Mouse (Mus musculus) spleen, adult 2 months (tissue): ENCODE results near the gene Mmp14. TPM values are rescaled to one million over a fixed set of nuclear protein-coding genes. Genes with fewer than 3 reads are reported as not detected.

ENCODE experiments used
- DNase-seq, 2 experiments: peaks; one replicate each; pipeline versions ENCODE4 v3.0.0 to v3.0.0-alpha.2; 2012 to 2021; ENCODE audit warnings: low spot score in 2 of 2, low read depth in 1 of 2
- H3K27ac ChIP-seq: fragments of 200-500 bp; 2 replicates; pipeline ENCODE4 v1.5.1; 2012; ENCODE audit warnings: low read length, inconsistent platforms; ENCODE audit not compliant: insufficient read depth
- H3K27me3 ChIP-seq: fragments of 200-500 bp; 2 replicates; pipeline ENCODE4 v1.6.1; 2012; ENCODE audit warnings: mild to moderate bottlenecking, moderate library complexity, low read length, inconsistent platforms; ENCODE audit not compliant: control insufficient read depth, insufficient read depth
- H3K36me3 ChIP-seq: fragments of 200-500 bp; 2 replicates; pipeline ENCODE4 v1.6.1; 2012; ENCODE audit warnings: mild to moderate bottlenecking, low read length, inconsistent platforms; ENCODE audit not compliant: control insufficient read depth, insufficient read depth
- H3K4me1 ChIP-seq: fragments of 200-500 bp; 2 replicates; pipeline ENCODE4 v1.6.1; 2011; ENCODE audit warnings: inconsistent platforms; ENCODE audit not compliant: control insufficient read depth, insufficient read depth, insufficient read length
- H3K4me3 ChIP-seq: fragments of 200-500 bp; 2 replicates; pipeline ENCODE4 v1.5.1; 2011; ENCODE audit warnings: mild to moderate bottlenecking, inconsistent platforms; ENCODE audit not compliant: insufficient read depth, insufficient read length; ENCODE audit errors: extremely low read depth
- CTCF ChIP-seq: fragments of 200-500 bp; IDR thresholded peaks from 2 replicates; pipeline ENCODE4 v1.5.1; 2011; ENCODE audit warnings: mild to moderate bottlenecking, inconsistent platforms; ENCODE audit not compliant: insufficient read depth, insufficient read length, insufficient replicate concordance; ENCODE audit errors: extremely low read depth
- POLR2A ChIP-seq: fragments of 200-500 bp; IDR thresholded peaks from 2 replicates; pipeline ENCODE4 v1.6.1; 2011; ENCODE audit warnings: low read depth, low read length, inconsistent platforms
- WGBS: fragments of 180-500 bp; shearing (Covaris S2); methylation state at CpG from one replicate; pipeline ENCODE4 v1.1.7; 2018; 5-methylcytosine and 5-hydroxymethylcytosine counted together
- polyA plus RNA-seq: library from polyadenylated mRNA; depleted of rRNA; stranded (reverse); fragments of >200 nt; gene quantifications from 2 replicates; pipeline ENCODE4 v1.2.3, GENCODE M21; 2012

Mmp14 gene
- polyA plus RNA-seq, 1 experiment = 42.0 TPM

- WGBS = 93% methylated on average over 3 of the region's 3 CpGs
- Histone ChIP-seq H3K4me1 (peaks cover 4% of the 10 kb centered on the region; the same call in 1 of the 2 replicates), H3K27ac (no peak overlapping the region), H3K4me3 (no peak overlapping the region), H3K36me3 (no peaks in the 10 kb centered on the region), H3K27me3 (no peaks in the 10 kb centered on the region)
- TF ChIP-seq CTCF (no peak), POLR2A (no peak)
- DNase-seq = no peak
These were observed 29.7 kb upstream of the Mmp14 start for GRCm38 (mm10) chr14:54401723-54402122.

DNA sequence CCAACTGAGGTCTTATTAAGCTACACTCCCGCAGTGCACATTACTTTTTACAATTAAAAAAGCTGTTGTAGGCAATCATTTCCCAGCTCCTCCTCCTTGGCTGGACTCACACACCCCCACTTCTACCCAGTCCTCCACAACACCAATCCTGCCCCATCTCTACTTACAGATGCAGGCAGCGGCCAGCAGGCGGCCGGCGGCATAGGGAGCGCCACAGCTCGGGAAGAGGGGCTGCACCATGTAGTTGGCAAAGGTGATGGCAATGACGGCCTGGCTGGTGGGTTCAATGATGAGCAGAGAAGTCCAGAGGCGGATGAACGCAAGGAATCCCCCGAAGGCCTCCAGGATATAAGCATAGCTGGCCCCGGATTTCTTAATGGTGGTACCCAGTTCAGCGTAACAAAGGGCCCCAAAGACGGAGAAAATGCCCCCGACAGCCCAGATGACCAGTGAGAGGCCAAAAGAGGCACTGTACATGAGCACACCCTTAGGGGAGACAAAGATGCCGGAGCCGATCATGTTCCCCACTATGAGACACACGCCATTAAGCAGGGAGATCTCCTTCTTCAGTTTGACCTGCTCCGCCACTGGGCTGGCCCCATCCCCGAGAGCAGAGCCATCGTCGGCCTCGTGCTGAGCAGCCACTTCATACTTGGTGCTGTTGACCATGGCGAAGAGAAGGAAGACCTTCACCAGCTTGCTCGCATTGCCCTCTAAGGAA is 22.9 kb upstream of the Mmp14 start:
- Histone ChIP-seq H3K36me3 (no peaks in the 10 kb centered on the region), H3K27ac (peak overlapping the region; percentile 59), H3K27me3 (no peaks in the 10 kb centered on the region), H3K4me1 (peaks cover 11% of the 10 kb centered on the region; the same call in 1 of the 2 replicates), H3K4me3 (peak overlapping the region; percentile 32)
- WGBS = 87% methylated on average over 25 of the region's 25 CpGs
- TF ChIP-seq CTCF = no peak
- TF ChIP-seq POLR2A = no peak
- no peak for DNase-seq

GRCm38 (mm10) chr14:54409057-54409645 is 22.3 kb upstream of the Mmp14 start:
- peak overlapping the region; percentile 71 for H3K27ac ChIP-seq
- H3K36me3 ChIP-seq = no peaks in the 10 kb centered on the region
- TF ChIP-seq CTCF (no peak), POLR2A (no peak)
- WGBS = 41% methylated on average over 7 of the region's 7 CpGs
- no peaks in the 10 kb centered on the region for H3K27me3 ChIP-seq
- peaks cover 14% of the 10 kb centered on the region; the same call in 1 of the 2 replicates for H3K4me1 ChIP-seq
- DNase-seq = peak in 1 of 2 experiments; percentile 39
- peak overlapping the region; percentile 32 for H3K4me3 ChIP-seq

DNA sequence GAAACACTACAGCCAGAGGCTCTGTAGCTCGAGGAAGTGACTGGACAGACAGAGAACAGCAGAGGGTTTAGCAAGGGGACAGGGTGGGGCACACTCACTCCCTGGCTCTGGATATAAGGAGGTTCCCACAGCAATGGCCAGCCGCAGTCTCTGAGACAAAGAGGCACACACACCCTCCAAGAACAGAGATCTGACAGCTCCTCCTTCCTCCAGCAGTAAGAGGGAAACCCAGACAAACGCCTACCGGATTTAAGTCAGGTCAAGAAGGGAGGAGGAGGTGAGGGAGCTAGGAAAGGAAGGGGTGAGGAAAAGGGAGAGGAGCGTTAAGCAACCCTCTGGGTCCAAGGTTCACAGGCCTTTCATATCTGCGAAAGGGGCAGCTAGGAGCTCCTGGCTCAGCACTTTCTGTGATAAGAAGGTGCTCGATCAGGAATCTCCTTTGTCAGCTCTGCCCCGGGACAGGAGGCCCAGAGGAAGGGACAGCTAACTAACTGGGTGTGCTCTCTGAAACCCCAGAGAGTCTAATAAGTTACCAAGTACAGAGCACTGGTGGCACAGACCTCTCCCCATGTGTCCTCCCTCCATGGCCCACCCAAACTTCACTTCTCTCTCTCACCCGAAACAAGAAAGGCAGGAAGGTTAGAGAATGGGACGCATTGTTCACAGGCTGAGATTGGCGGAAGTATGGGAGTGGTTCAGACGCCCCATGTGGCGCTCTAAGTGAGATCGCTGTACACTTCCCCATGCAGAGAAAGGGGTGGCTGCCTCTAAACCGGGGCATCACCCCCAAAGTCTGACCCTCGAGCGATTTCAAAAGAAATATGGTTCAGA is 21.2 kb upstream of the Mmp14 start:
- Histone ChIP-seq H3K27me3 (no peaks in the 10 kb centered on the region), H3K4me1 (peaks cover 14% of the 10 kb centered on the region; the same call in 1 of the 2 replicates), H3K36me3 (no peaks in the 10 kb centered on the region), H3K4me3 (peak overlapping the region; percentile 25; the same call in 1 of the 2 replicates), H3K27ac (peak overlapping the region; percentile 71)
- WGBS = 50% methylated on average over 17 of the region's 17 CpGs
- TF ChIP-seq CTCF (no peak), POLR2A (no peak)
- no peak for DNase-seq

DNA sequence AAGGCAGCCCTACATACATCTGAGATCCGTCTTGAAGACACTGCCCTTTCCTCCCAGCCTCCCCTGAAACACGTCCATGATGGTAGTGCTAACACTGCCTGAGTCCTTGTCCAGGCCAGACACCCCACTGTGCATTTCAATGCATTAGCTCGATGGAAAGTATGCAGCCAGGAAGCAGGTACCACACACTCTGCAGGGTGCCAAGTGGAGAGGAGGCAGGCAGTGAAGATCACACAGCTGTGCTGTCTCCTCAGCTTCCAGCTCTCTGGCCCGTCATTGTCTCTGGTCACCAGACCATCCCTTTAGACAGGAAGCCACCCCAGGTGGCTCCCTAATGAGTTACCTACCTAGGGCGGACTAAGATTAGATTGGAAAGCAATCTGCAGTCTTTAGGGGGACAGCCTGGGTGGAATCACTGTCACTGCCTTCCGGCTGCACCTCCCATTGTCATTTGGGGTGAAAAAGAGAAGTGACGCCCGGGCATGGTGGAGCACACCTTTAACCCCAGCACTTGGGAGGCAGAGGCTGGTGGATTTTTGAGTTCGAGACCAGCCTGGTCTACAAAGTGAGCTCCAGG is 19.3 kb upstream of the Mmp14 start:
- no peak overlapping the region for H3K4me3 ChIP-seq
- 56% methylated on average over 9 of the region's 9 CpGs for WGBS
- H3K27me3 ChIP-seq = no peaks in the 10 kb centered on the region
- no peaks in the 10 kb centered on the region for H3K36me3 ChIP-seq
- H3K27ac ChIP-seq = peak overlapping the region; percentile 37
- TF ChIP-seq POLR2A = no peak
- no peak for TF ChIP-seq CTCF
- no peak for DNase-seq
- H3K4me1 ChIP-seq = peaks cover 14% of the 10 kb centered on the region; the same call in 1 of the 2 replicates

DNA sequence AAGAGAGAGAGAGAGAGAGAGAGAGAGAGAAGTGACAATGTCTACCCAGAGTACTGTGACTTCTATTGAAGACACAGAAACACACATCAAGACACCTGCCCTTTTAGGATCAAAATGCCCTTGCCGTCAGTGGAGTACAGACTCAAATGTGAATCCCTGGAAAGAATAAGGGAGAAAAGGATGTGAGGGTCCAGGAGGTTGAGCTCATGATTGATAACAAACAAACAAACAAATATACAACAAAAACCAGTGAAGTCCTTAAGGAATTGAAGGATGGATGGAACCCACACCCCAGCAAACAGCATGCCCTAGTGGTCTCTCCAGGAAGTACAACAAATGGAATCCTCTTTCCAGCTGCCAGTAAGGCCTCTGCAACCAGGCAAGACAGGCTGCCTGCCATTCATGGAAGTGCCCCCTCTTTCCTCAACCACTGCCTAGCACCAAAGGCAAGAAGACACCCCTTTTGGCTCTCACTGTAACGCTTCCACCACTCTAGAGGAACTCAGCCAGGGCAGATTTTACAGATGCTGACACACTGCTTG is 18.7 kb upstream of the Mmp14 start:
- no peaks in the 10 kb centered on the region for H3K27me3 ChIP-seq
- H3K36me3 ChIP-seq = no peaks in the 10 kb centered on the region
- 75% methylated on average over 2 of the region's 2 CpGs for WGBS
- H3K4me3 ChIP-seq = no peak overlapping the region
- H3K27ac ChIP-seq = no peak overlapping the region
- no peak for TF ChIP-seq POLR2A
- TF ChIP-seq CTCF = peak; percentile 28; the same call in 1 of the 2 replicates
- H3K4me1 ChIP-seq = peaks cover 14% of the 10 kb centered on the region; the same call in 1 of the 2 replicates
- DNase-seq = no peak
